Mouse (Mus musculus): Measurements from ENCODE around the gene Ssr4. TPM values are rescaled to one million over a fixed set of nuclear protein-coding genes. Genes with fewer than 3 reads are reported as not detected.

Ssr4 gene
- 145 TPM for polyA plus RNA-seq (2015; fragmentation: Illumina TruSeq; extraction: RNeasy Lipid Tissue Mini Kit (QIAGEN cat#74804); ENCODE audit: low read depth, low replicate concordance)

GRCm38 (mm10) chrX:73786364-73787224 lies at the start of gene Ssr4, which contains the start of gene Idh3g:
Gene Ssr4 (plus strand): TSS chrX:73787028.
Gene Idh3g (minus strand): TSS chrX:73786897.

GRCm38 (mm10) chrX:73756334-73757140 lies 30.3 kb upstream of the Ssr4 start, which contains the start of gene Plxnb3:
Gene Plxnb3 (plus strand): TSS chrX:73757090.

GRCm38 (mm10) chrX:73774168-73774760 lies 12.6 kb upstream of the Ssr4 start, which contains the start of gene Srpk3:
Gene Srpk3 (plus strand): TSS chrX:73774405.

GRCm38 (mm10) chrX:73824185-73825151 lies 37.6 kb downstream of the Ssr4 start, which contains the start of gene Pdzd4:
Gene Pdzd4 (minus strand): TSS chrX:73824969.

Other genes starting within 250 kb of the Ssr4 start
- 0.68 TPM for gene Dusp9, start 147.6 kb upstream of the Ssr4 start, polyA plus RNA-seq (2015; fragmentation: Illumina TruSeq; extraction: RNeasy Lipid Tissue Mini Kit (QIAGEN cat#74804); ENCODE audit: low read depth, low replicate concordance)
- gene Pnck, start 126.9 kb upstream of the Ssr4 start, polyA plus RNA-seq (2015; fragmentation: Illumina TruSeq; extraction: RNeasy Lipid Tissue Mini Kit (QIAGEN cat#74804); ENCODE audit: low read depth, low replicate concordance): 115 TPM
- 75.3 TPM for gene Slc6a8, start 113.9 kb upstream of the Ssr4 start, polyA plus RNA-seq (2015; fragmentation: Illumina TruSeq; extraction: RNeasy Lipid Tissue Mini Kit (QIAGEN cat#74804); ENCODE audit: low read depth, low replicate concordance)
- 138 TPM for gene Bcap31, start 70.9 kb upstream of the Ssr4 start, polyA plus RNA-seq (2015; fragmentation: Illumina TruSeq; extraction: RNeasy Lipid Tissue Mini Kit (QIAGEN cat#74804); ENCODE audit: low read depth, low replicate concordance)
- 9.2 TPM for gene Abcd1, start 70.4 kb upstream of the Ssr4 start, polyA plus RNA-seq (2015; fragmentation: Illumina TruSeq; extraction: RNeasy Lipid Tissue Mini Kit (QIAGEN cat#74804); ENCODE audit: low read depth, low replicate concordance)
- 12.9 TPM for gene Plxnb3, start 29.9 kb upstream of the Ssr4 start, polyA plus RNA-seq (2015; fragmentation: Illumina TruSeq; extraction: RNeasy Lipid Tissue Mini Kit (QIAGEN cat#74804); ENCODE audit: low read depth, low replicate concordance)
- gene Srpk3, start 12.6 kb upstream of the Ssr4 start, polyA plus RNA-seq (2015; fragmentation: Illumina TruSeq; extraction: RNeasy Lipid Tissue Mini Kit (QIAGEN cat#74804); ENCODE audit: low read depth, low replicate concordance): 13.8 TPM
- gene Idh3g, start 131 bp upstream of the Ssr4 start, polyA plus RNA-seq (2015; fragmentation: Illumina TruSeq; extraction: RNeasy Lipid Tissue Mini Kit (QIAGEN cat#74804); ENCODE audit: low read depth, low replicate concordance): 264 TPM
- 82.2 TPM for gene Pdzd4, start 37.9 kb downstream of the Ssr4 start, polyA plus RNA-seq (2015; fragmentation: Illumina TruSeq; extraction: RNeasy Lipid Tissue Mini Kit (QIAGEN cat#74804); ENCODE audit: low read depth, low replicate concordance)
- gene Avpr2, start 105.1 kb downstream of the Ssr4 start, polyA plus RNA-seq (2015; fragmentation: Illumina TruSeq; extraction: RNeasy Lipid Tissue Mini Kit (QIAGEN cat#74804); ENCODE audit: low read depth, low replicate concordance): not detected
- gene L1cam, start 109.1 kb downstream of the Ssr4 start, polyA plus RNA-seq (2015; fragmentation: Illumina TruSeq; extraction: RNeasy Lipid Tissue Mini Kit (QIAGEN cat#74804); ENCODE audit: low read depth, low replicate concordance): 98.7 TPM
- gene Arhgap4, start 134.8 kb downstream of the Ssr4 start, polyA plus RNA-seq (2015; fragmentation: Illumina TruSeq; extraction: RNeasy Lipid Tissue Mini Kit (QIAGEN cat#74804); ENCODE audit: low read depth, low replicate concordance): 3.8 TPM
- 66.1 TPM for gene Naa10, start 134.9 kb downstream of the Ssr4 start, polyA plus RNA-seq (2015; fragmentation: Illumina TruSeq; extraction: RNeasy Lipid Tissue Mini Kit (QIAGEN cat#74804); ENCODE audit: low read depth, low replicate concordance)
- 7.2 TPM for gene Renbp, start 143.8 kb downstream of the Ssr4 start, polyA plus RNA-seq (2015; fragmentation: Illumina TruSeq; extraction: RNeasy Lipid Tissue Mini Kit (QIAGEN cat#74804); ENCODE audit: low read depth, low replicate concordance)
- 43.1 TPM for gene Hcfc1, start 179.3 kb downstream of the Ssr4 start, polyA plus RNA-seq (2015; fragmentation: Illumina TruSeq; extraction: RNeasy Lipid Tissue Mini Kit (QIAGEN cat#74804); ENCODE audit: low read depth, low replicate concordance)
- gene Irak1, start 236.9 kb downstream of the Ssr4 start, polyA plus RNA-seq (2015; fragmentation: Illumina TruSeq; extraction: RNeasy Lipid Tissue Mini Kit (QIAGEN cat#74804); ENCODE audit: low read depth, low replicate concordance): 52.5 TPM

All from brain, adult 10 weeks (tissue).